Mouse (Mus musculus): Measurements from ENCODE around the gene Tmem176b. TPM values are rescaled to one million over a fixed set of nuclear protein-coding genes. Genes with fewer than 3 reads are reported as not detected.

Gene Tmem176b
- total RNA-seq (2014; rRNA removed): 92.9 and 152 TPM in 2 replicates
- polyA plus RNA-seq (2012; rRNA removed): 392 and 394 TPM in 2 replicates

GRCm38 (mm10) chr6:48840973-48841625 lies at the start of gene Tmem176b:
Gene Tmem176b, minus strand, starts transcription at chr6:48841496.
- peak; percentile 96 for DNase-seq (ENCODE audit: extremely low read depth, low read depth, low spot score)
- peak within 1 kb of the TSS; percentile 56 for H3K4me3 ChIP-seq (ENCODE audit: insufficient read depth, low read depth, low read length)
- H3K27ac ChIP-seq (replicated peaks; ENCODE audit: insufficient read depth, low read depth, low read length): peak within 1 kb of the TSS; percentile 77
- H3K36me3 ChIP-seq (ENCODE audit: control insufficient read depth, insufficient read depth, low read length): peaks cover 14% of the 10 kb centered on the region; the same call in 1 of the 2 replicates
- peaks cover 17% of the 10 kb centered on the region for H3K4me1 ChIP-seq (ENCODE audit: control insufficient read depth, insufficient read depth, low read length)
- peaks cover 14% of the 10 kb centered on the region; the same call in 1 of the 2 replicates for H3K79me2 ChIP-seq (ENCODE audit: control insufficient read depth, insufficient read depth, low read length)
- no peaks in the 10 kb centered on the region for H3K27me3 ChIP-seq (ENCODE audit: control insufficient read depth, insufficient read depth, low read length)
- WGBS: 2% methylated on average over 6 of the region's 6 CpGs
- TF ChIP-seq CTCF (IDR thresholded peaks at IDR 0.05; ENCODE audit: low read depth, low read length): no peak
- TF ChIP-seq POLR2A (IDR thresholded peaks at IDR 0.05; ENCODE audit: extremely low read depth, insufficient read depth, low read length): peak; percentile 39; the same call in 1 of the 2 replicates
- H3K9ac ChIP-seq (ENCODE audit: low read depth, low read length): peak within 1 kb of the TSS; percentile 84

GRCm38 (mm10) chr6:48876510-48877135 lies 35.3 kb upstream of the Tmem176b start:
- no peak for DNase-seq (ENCODE audit: extremely low read depth, low read depth, low spot score)
- TF ChIP-seq POLR2A (IDR thresholded peaks at IDR 0.05; ENCODE audit: extremely low read depth, insufficient read depth, low read length): no peak
- no peak for TF ChIP-seq CTCF (IDR thresholded peaks at IDR 0.05; ENCODE audit: low read depth, low read length)
- H3K4me3 ChIP-seq (ENCODE audit: insufficient read depth, low read depth, low read length): no peak overlapping the region
- H3K79me2 ChIP-seq (ENCODE audit: control insufficient read depth, insufficient read depth, low read length): no peaks in the 10 kb centered on the region
- 89% methylated on average over 5 of the region's 5 CpGs for WGBS
- H3K4me1 ChIP-seq (ENCODE audit: control insufficient read depth, insufficient read depth, low read length): no peaks in the 10 kb centered on the region
- no peaks in the 10 kb centered on the region for H3K27me3 ChIP-seq (ENCODE audit: control insufficient read depth, insufficient read depth, low read length)
- H3K9ac ChIP-seq (ENCODE audit: low read depth, low read length): no peak overlapping the region
- no peaks in the 10 kb centered on the region for H3K36me3 ChIP-seq (ENCODE audit: control insufficient read depth, insufficient read depth, low read length)
- no peak overlapping the region for H3K27ac ChIP-seq (replicated peaks; ENCODE audit: insufficient read depth, low read depth, low read length)

GRCm38 (mm10) chr6:48875515-48875914 lies 34.2 kb upstream of the Tmem176b start:
- H3K79me2 ChIP-seq (ENCODE audit: control insufficient read depth, insufficient read depth, low read length): no peaks in the 10 kb centered on the region
- no peak overlapping the region for H3K4me3 ChIP-seq (ENCODE audit: insufficient read depth, low read depth, low read length)
- H3K36me3 ChIP-seq (ENCODE audit: control insufficient read depth, insufficient read depth, low read length): no peaks in the 10 kb centered on the region
- WGBS: 87% methylated on average over 6 of the region's 6 CpGs
- no peak overlapping the region for H3K9ac ChIP-seq (ENCODE audit: low read depth, low read length)
- TF ChIP-seq CTCF (IDR thresholded peaks at IDR 0.05; ENCODE audit: low read depth, low read length): no peak
- TF ChIP-seq POLR2A (IDR thresholded peaks at IDR 0.05; ENCODE audit: extremely low read depth, insufficient read depth, low read length): no peak
- H3K4me1 ChIP-seq (ENCODE audit: control insufficient read depth, insufficient read depth, low read length): no peaks in the 10 kb centered on the region
- no peak for DNase-seq (ENCODE audit: extremely low read depth, low read depth, low spot score)
- H3K27me3 ChIP-seq (ENCODE audit: control insufficient read depth, insufficient read depth, low read length): no peaks in the 10 kb centered on the region
- no peak overlapping the region for H3K27ac ChIP-seq (replicated peaks; ENCODE audit: insufficient read depth, low read depth, low read length)

- Histone ChIP-seq H3K27ac (replicated peaks; ENCODE audit: insufficient read depth, low read depth, low read length) (no peak overlapping the region), H3K4me1 (ENCODE audit: control insufficient read depth, insufficient read depth, low read length) (no peaks in the 10 kb centered on the region), H3K27me3 (ENCODE audit: control insufficient read depth, insufficient read depth, low read length) (no peaks in the 10 kb centered on the region), H3K79me2 (ENCODE audit: control insufficient read depth, insufficient read depth, low read length) (no peaks in the 10 kb centered on the region), H3K9ac (ENCODE audit: low read depth, low read length) (no peak overlapping the region), H3K4me3 (ENCODE audit: insufficient read depth, low read depth, low read length) (no peak overlapping the region), H3K36me3 (ENCODE audit: control insufficient read depth, insufficient read depth, low read length) (no peaks in the 10 kb centered on the region)
- 93% methylated on average over 4 of the region's 4 CpGs for WGBS
- no peak for DNase-seq (ENCODE audit: extremely low read depth, low read depth, low spot score)
- TF ChIP-seq CTCF (IDR thresholded peaks at IDR 0.05; ENCODE audit: low read depth, low read length): no peak
Observed at GRCm38 (mm10) chr6:48874576-48874975, 33.3 kb upstream of the Tmem176b start.

GRCm38 (mm10) chr6:48872596-48872995 lies 31.3 kb upstream of the Tmem176b start, which contains the start of gene Aoc1:
Gene Aoc1, plus strand, starts transcription at chr6:48872896.
- H3K27ac ChIP-seq (replicated peaks; ENCODE audit: insufficient read depth, low read depth, low read length): no peak within 1 kb of the TSS
- WGBS: 81% methylated on average over 5 of the region's 5 CpGs
- no peak for DNase-seq (ENCODE audit: extremely low read depth, low read depth, low spot score)

GRCm38 (mm10) chr6:48869774-48870173 lies 28.5 kb upstream of the Tmem176b start:
- TF ChIP-seq POLR2A (IDR thresholded peaks at IDR 0.05; ENCODE audit: extremely low read depth, insufficient read depth, low read length) (no peak), CTCF (IDR thresholded peaks at IDR 0.05; ENCODE audit: low read depth, low read length) (no peak)
- 76% methylated on average over 2 of the region's 2 CpGs for WGBS

More at GRCm38 (mm10) chr6:48872596-48872995, 31.3 kb upstream of the Tmem176b start, which contains the start of gene Aoc1:
- Histone ChIP-seq H3K4me3 (ENCODE audit: insufficient read depth, low read depth, low read length) (no peak within 1 kb of the TSS), H3K36me3 (ENCODE audit: control insufficient read depth, insufficient read depth, low read length) (no peaks in the 10 kb centered on the region), H3K27me3 (ENCODE audit: control insufficient read depth, insufficient read depth, low read length) (no peaks in the 10 kb centered on the region), H3K9ac (ENCODE audit: low read depth, low read length) (no peak within 1 kb of the TSS), H3K79me2 (ENCODE audit: control insufficient read depth, insufficient read depth, low read length) (no peaks in the 10 kb centered on the region), H3K4me1 (ENCODE audit: control insufficient read depth, insufficient read depth, low read length) (no peaks in the 10 kb centered on the region)
- TF ChIP-seq POLR2A (IDR thresholded peaks at IDR 0.05; ENCODE audit: extremely low read depth, insufficient read depth, low read length) (no peak), CTCF (IDR thresholded peaks at IDR 0.05; ENCODE audit: low read depth, low read length) (no peak)

More at GRCm38 (mm10) chr6:48869774-48870173, 28.5 kb upstream of the Tmem176b start:
- no peaks in the 10 kb centered on the region for H3K27me3 ChIP-seq (ENCODE audit: control insufficient read depth, insufficient read depth, low read length)
- H3K27ac ChIP-seq (replicated peaks; ENCODE audit: insufficient read depth, low read depth, low read length): no peak overlapping the region
- H3K79me2 ChIP-seq (ENCODE audit: control insufficient read depth, insufficient read depth, low read length): no peaks in the 10 kb centered on the region
- H3K9ac ChIP-seq (ENCODE audit: low read depth, low read length): no peak overlapping the region
- H3K36me3 ChIP-seq (ENCODE audit: control insufficient read depth, insufficient read depth, low read length): no peaks in the 10 kb centered on the region
- no peak for DNase-seq (ENCODE audit: extremely low read depth, low read depth, low spot score)
- peaks cover 1% of the 10 kb centered on the region; the same call in 1 of the 2 replicates for H3K4me1 ChIP-seq (ENCODE audit: control insufficient read depth, insufficient read depth, low read length)
- no peak overlapping the region for H3K4me3 ChIP-seq (ENCODE audit: insufficient read depth, low read depth, low read length)
